Mouse (Mus musculus) heart, postnatal 10 days (tissue): ENCODE results near the gene Dap3. TPM values are rescaled to one million over a fixed set of nuclear protein-coding genes. Genes with fewer than 3 reads are reported as not detected.
"Not testable (repeated sequence)": the region's sequence is repeated elsewhere in the genome, so short reads cannot be mapped to it uniquely, and the experiment has no call there.

Source experiments
- DNase-seq, 2 experiments: peaks; one replicate each; pipeline ENCODE4 v3.0.0; 2021
- intact Hi-C: fragments of 180-260 bp; cut with DNase I; formaldehyde crosslinking; loops from one replicate; pipeline ENCODE4 v1.15.1; 2025
- total RNA-seq, 2 experiments: library from RNA; stranded (reverse); gene quantifications; 2 replicates each; pipeline ENCODE4 v1.2.3; 2021

Gene Dap3
- total RNA-seq: 100 to 1,000 TPM; 105 to 114 TPM

- intact Hi-C loops: no loop called here
- DNase-seq: peak; percentile 85 to 89
These were observed at the start of gene Dap3, which contains the start of gene Ash1l for GRCm38 (mm10) chr3:88950576-88951326. TSS of gene Dap3 (minus strand) at chr3:88951181. TSS of gene Ash1l (plus strand) at chr3:88950622.

DNA sequence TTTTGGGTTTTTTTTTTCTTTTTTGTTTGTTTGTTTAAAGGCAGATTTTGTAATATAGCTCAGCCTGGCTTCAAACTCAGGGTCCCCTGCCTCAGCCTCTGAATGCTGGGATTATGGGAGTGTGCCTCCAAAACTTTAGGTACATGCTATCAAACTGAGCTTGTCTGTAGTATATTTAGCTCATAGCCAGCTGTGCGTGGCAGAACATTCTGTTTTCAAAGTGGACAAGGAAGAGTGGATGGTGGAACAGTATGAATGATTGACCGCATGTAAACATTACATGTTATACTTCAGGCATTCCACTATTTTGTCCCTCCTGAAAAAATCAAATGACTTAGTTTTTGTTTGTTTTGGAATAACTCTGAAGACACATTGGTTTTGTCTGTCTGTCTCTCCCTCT is 41.8 kb upstream of the Dap3 start:
- DNase-seq: no peak
- intact Hi-C loops: loop anchor here (5.0 kb wide), 1 partner anchor 45 kb away; no protein-coding TSS in a partner anchor

DNA sequence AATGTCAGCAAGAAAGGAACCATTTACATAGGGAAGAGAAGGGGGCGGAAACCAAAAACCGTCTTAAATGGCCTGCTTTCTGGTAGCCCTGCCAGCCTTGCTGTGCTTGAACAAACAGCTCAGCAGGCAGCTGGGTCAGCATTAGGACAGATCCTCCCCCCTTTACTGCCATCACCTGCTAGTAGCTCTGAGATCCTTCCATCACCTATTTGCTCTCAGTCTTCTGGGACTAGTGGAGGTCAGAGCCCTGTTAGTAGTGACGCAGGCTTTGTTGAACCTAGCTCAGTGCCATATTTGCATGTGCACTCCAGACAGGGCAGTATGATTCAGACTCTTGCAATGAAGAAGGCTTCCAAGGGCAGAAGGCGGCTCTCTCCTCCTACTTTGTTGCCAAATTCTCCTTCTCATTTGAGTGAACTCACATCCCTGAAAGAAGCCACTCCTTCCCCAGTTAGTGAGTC is 33.0 kb upstream of the Dap3 start:
- DNase-seq: no peak
- intact Hi-C loops: no loop called here

GRCm38 (mm10) chr3:88981206-88982010 is 30.4 kb upstream of the Dap3 start:
- no peak for DNase-seq
- intact Hi-C loops: no loop called here

DNA sequence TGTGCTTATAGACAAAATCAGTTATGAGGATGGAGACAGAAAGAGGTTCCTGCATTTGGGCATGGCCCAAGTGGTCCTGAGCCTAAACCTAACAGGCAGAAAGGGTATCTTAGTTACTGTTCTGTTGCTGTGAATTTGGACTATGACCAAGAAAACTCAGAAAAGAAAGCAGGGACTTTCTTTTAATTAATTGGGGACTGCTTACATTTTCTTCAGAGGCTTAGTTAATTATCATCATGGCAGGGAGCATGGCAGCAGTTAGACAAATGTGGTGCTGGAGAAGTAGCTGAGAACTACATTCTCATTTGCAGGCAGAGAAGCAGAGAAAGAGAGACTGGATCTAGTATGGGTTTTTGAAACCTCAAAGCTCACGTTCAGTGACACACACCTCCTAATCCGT is 24.0 kb upstream of the Dap3 start:
- no peak for DNase-seq
- intact Hi-C loops: no loop called here

DNA sequence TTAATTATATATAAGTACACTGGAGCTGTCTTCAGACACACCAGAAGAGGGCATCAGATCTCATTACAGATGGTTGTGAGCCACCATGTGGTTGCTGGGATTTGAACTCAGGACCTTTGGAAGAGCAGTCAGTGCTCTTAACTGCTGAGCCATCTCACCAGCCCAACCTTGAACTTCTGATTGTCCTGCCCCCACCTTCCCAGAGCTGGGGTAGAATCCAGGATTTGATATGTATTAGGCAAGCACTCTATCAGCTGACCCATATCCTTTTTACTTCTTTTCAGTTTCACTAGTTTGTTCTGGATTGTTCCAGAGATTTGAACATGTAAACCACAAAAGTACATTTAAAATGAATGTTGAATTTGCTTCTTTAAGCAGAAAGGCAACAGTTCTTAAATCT is 12.2 kb upstream of the Dap3 start:
- intact Hi-C loops, DNase-seq: not testable (repeated sequence)

- no peak for DNase-seq
- intact Hi-C loops: no loop called here
These were observed 2.8 kb upstream of the Dap3 start for GRCm38 (mm10) chr3:88953736-88954135.

GRCm38 (mm10) chr3:88953246-88953645 is 2.3 kb upstream of the Dap3 start:
- intact Hi-C loops: no loop called here
- DNase-seq: no peak

DNA sequence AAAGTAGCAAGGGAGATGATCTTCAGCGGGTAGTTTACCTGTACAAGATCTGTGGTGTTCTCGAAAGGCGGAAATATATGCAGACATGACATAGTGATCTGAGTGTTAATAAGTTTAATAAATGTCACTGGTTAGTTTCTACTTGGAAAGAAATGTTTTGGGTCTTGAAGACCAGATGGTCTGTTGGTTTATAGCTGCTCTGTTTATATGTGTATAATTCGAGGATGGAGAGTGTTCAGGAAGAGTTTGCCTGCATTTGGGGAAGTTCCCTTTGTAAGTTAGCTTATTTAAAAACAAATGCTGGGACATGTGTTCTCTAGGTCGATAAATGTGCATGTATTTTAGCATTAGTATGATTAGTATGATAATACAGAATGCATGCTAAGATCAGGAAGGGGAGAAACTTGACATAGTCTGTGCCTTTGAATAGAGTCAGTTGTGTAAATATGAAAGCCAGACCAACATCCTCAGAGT is 383 bp upstream of the Dap3 start:
- no peak for DNase-seq
- intact Hi-C loops: no loop called here

DNA sequence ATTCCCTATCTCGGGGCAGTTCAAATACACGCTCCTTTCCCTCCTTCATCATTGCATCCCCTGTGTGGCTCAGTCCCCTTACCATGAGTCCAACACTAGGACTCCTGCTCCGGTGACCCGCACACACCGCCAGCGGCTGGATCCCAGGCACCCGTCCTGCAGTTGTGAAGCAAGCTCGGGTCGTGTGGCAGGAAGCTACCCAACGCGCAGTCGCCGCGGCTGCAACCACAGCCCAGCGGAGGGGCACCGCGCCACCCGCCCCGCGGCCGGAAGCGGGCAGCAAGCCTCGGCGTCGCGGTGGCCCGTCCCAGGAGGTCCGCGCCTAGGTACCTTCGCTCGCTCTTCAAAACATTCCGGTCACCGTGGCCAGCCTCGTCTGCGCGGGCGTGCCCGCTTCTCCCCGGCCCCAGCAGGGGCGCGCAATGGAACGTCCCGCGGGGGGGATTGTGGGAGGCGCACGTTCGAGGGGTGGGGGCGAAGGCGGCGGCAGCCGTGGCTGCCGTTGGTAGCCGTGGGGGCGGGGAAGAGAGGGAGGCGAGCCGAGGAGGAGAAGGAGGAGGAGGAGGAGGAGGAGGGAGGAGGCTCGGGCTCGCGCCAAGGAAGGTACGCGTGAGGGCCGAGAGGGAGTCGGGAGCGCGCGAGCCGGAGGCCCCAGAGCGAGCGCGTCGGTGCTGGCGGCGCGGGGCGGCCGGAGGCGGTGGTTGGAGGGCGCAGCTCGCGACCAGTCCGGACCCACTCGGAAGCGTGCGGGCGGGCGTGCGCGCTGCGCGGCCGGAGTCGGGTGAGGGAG is 1.0 kb downstream of the Dap3 start:
- DNase-seq: peak; percentile 94
- intact Hi-C loops: loop anchor here (5.0 kb wide), 1 partner anchor 42 kb away; no protein-coding TSS in a partner anchor

GRCm38 (mm10) chr3:88944109-88944508 is 6.9 kb downstream of the Dap3 start:
- intact Hi-C loops: no loop called here
- DNase-seq: no peak

GRCm38 (mm10) chr3:88942316-88942880 is 8.6 kb downstream of the Dap3 start:
- intact Hi-C loops: no loop called here
- DNase-seq: no peak

- intact Hi-C loops: loop anchor here (2.0 kb wide), 1 partner anchor 93 kb away; no protein-coding TSS in a partner anchor
- peak; percentile 24 to 61 for DNase-seq
These were observed 11.2 kb downstream of the Dap3 start for GRCm38 (mm10) chr3:88939749-88940148.

- no peak for DNase-seq
- intact Hi-C loops: loop anchor here (2.0 kb wide), 1 partner anchor 94 kb away; no protein-coding TSS in a partner anchor
These were observed 11.9 kb downstream of the Dap3 start for GRCm38 (mm10) chr3:88939071-88939470.

- no peak for DNase-seq
- intact Hi-C loops: no loop called here
These were observed 21.5 kb downstream of the Dap3 start for GRCm38 (mm10) chr3:88929501-88929900.

DNA sequence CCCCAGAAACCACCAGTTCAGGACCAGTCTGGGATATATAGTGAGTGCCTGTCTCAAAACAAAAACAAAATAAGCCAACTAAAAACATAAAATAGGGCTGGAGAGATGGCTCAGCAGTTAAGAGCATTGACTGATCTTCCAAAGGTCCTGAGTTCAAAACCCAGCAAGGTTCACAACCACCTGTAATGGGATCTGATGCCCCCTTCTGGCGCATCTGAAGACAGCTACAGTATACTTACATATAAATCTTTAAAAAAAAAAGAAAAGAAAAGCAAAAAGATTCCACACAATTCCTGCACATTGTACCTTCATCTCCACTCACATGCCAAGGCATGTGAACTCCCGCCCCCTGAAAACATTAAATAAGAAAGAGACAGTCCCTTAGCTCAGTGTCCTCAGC is 25.3 kb downstream of the Dap3 start:
- intact Hi-C loops: no loop called here
- no peak for DNase-seq

DNA sequence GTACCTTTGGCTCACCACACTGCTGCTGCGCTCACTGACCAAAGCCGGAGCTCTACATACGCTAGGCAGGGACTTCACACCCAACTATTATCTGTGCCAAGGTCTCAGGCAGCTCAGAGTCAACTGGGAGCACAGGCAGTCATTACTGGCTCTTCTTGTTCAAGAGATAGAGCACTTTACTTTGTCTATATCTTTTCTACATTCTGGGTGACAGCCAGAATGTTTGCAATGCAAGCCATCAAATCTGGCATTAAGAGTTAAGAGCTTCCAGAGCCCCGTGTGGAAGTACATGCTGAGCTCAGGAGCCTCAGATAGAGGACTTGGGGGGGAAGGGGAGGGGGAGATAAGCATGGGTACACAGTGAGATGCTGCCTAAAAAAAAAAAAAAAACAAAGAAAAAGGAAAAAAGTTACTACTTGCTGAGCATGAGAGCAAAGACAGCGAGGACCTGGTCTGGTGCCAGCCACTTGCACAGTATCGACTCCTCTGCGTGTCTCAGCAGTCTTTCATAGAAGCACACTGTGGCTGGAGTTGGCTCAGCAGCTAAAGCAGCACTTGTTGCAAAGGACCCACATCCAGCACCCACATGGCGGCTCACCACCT is 26.9 kb downstream of the Dap3 start:
- DNase-seq: peak; percentile 53 to 62
- intact Hi-C loops: no loop called here

DNA sequence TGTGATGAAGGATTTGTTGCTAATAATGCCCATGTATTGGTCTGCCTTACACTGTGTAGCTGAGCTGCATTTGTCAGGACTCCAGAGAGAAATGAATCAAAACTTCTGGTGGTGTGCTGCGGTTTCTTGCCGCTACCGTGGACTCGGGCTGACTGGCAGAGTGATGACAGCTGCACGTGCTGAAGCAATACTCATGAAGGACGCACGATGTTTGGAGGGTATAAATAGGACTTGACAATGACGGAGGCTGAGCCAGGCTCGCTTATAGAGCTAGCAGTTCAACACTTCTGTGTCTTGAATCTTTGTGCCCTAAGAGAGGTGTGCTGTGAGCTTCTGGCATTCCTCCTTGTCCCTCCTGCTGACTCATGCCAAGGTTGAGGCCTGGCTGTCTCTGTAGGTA is 29.6 kb downstream of the Dap3 start:
- DNase-seq: peak; percentile 35 to 42
- intact Hi-C loops: no loop called here

GRCm38 (mm10) chr3:88918981-88919380 is 32.0 kb downstream of the Dap3 start:
- intact Hi-C loops: no loop called here
- DNase-seq: no peak

- intact Hi-C loops: no loop called here
- DNase-seq: no peak
These were observed 36.6 kb downstream of the Dap3 start for GRCm38 (mm10) chr3:88914384-88914810.
